Mouse (Mus musculus): ENCODE measurements around the gene Tnfsf13. TPM values are rescaled to one million over a fixed set of nuclear protein-coding genes. Genes with fewer than 3 reads are reported as not detected.

The Tnfsf13 gene
- polyA plus RNA-seq, 1 experiment from 2014 or later = 0.58 TPM

DNA sequence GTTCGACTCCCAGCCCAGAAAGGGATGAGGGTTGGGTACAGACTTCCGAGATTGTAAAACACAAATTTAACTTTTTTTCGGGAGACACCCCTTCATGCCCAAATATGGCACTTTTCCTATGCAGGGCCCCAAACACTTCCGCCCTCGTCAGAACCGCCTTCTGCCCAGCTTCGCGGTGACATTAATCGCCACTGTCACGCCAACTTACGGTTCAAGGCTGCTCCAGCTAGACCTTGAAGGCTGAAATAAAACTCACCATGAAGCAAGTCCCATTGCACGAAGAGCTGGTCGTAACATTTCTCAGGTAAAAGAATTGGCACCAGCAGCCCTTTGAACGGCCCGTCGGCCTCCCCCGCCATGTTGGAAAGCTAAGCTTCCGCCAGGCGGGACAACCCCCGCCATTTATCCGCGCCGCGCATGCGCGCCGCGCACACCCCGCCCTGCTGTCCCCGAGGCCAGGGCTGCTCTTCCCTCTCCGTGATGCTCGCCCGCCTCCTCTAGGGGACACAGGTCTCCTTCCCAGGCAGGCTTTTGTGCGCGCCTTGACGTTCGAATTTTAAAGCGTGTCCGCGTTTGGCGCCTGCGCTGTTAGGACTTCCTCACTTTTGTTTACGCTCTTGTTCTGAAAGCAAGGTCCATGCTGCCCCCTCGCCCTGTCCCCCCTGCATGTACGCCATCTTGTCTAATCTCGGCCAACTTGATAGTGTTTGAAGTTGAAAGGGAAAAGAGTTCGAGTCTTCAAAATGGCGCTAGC lies 23.2 kb downstream of the Tnfsf13 start, which contains the start of gene Mpdu1:
Mpdu1 (minus strand) TSS at position 430 of the 754 bp plus-strand sequence.
- no peaks in the 10 kb centered on the region for H3K27me3 ChIP-seq
- H3K9ac ChIP-seq (replicated peaks) = peak within 1 kb of the TSS; percentile 64
- WGBS = under 1% methylated on average over 48 of the region's 48 CpGs
- H3K4me1 ChIP-seq (replicated peaks) = peaks cover 17% of the 10 kb centered on the region
- peak within 1 kb of the TSS; percentile 97 for H3K27ac ChIP-seq
- peak within 1 kb of the TSS; percentile 58 for H3K4me2 ChIP-seq
- H3K4me3 ChIP-seq (replicated peaks) = peak within 1 kb of the TSS; percentile 52
- peaks cover 57% of the 10 kb centered on the region for H3K36me3 ChIP-seq
- no peaks in the 10 kb centered on the region for H3K9me3 ChIP-seq
- peak; percentile 93 for ATAC-seq (ENCODE audit: insufficient number of reproducible peaks, insufficient read depth, low FRiP score, low TSS enrichment, low read depth)

DNA sequence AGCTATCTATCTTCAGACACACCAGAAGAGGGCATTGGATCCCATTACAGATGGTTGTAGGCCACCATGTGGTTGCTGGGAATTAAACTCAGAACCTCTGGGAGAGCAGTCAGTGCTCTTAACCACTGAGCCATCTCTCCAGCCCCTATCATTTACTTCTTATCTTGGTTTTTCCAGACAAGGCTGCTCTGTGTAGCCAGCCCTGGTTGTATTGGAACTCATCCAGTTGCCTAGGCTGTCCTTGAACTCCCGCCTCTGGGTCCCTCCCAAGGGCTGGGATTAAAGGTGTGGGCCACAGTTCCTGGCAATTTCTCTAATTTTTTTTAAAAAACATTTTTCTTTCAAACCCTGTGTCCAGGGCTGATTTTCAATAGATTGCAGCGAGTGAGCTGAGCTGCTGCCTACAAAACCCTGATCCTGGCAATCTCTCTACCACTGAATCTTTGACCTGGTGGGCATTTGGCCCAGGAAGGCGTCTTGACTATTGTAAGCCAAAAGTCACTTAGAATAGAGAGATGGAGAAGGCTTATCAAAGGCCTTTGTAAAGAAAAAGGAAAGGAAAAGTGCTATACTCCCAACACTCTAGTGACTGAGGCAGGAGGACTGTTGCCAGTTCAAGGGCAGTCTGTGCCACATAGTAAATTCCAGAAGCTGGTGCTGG lies 24.2 kb downstream of the Tnfsf13 start:
- Histone ChIP-seq H3K9me3 (no peaks in the 10 kb centered on the region), H3K4me3 (replicated peaks) (peak overlapping the region; percentile 52), H3K4me2 (peak overlapping the region; percentile 58), H3K36me3 (peaks cover 58% of the 10 kb centered on the region), H3K27ac (peak overlapping the region; percentile 97), H3K27me3 (no peaks in the 10 kb centered on the region), H3K9ac (replicated peaks) (peak overlapping the region; percentile 64), H3K4me1 (replicated peaks) (peaks cover 24% of the 10 kb centered on the region)
- WGBS = 85% methylated on average over 3 of the region's 3 CpGs
- no peak for ATAC-seq (ENCODE audit: insufficient number of reproducible peaks, insufficient read depth, low FRiP score, low TSS enrichment, low read depth)

DNA sequence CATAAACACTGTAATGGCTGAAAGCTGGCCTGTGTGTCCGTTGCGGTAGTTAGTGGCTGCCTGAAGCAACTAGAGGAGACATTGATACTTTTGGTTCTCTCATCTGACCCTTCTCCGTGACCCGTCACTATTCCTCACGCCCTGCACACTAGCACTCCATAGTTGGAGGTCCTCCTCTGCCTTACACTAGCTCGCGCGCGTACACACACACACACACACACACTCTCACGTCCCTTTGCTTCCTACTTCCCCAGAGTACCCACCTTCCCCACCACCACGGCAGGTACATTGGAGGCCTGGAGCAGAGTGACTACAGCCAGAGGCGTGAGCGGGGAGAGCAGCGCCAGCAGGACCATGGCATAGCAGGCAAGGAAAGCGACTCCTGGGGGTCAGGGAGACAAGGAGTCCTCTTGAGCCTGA lies 28.1 kb downstream of the Tnfsf13 start:
- Histone ChIP-seq H3K36me3 (peaks cover 56% of the 10 kb centered on the region), H3K4me2 (no peak overlapping the region), H3K4me1 (replicated peaks) (peaks cover 37% of the 10 kb centered on the region), H3K9me3 (no peaks in the 10 kb centered on the region), H3K27ac (no peak overlapping the region), H3K4me3 (replicated peaks) (no peak overlapping the region), H3K9ac (replicated peaks) (no peak overlapping the region), H3K27me3 (no peaks in the 10 kb centered on the region)
- ATAC-seq (ENCODE audit: insufficient number of reproducible peaks, insufficient read depth, low FRiP score, low TSS enrichment, low read depth) = no peak
- WGBS = 84% methylated on average over 15 of the region's 15 CpGs

DNA sequence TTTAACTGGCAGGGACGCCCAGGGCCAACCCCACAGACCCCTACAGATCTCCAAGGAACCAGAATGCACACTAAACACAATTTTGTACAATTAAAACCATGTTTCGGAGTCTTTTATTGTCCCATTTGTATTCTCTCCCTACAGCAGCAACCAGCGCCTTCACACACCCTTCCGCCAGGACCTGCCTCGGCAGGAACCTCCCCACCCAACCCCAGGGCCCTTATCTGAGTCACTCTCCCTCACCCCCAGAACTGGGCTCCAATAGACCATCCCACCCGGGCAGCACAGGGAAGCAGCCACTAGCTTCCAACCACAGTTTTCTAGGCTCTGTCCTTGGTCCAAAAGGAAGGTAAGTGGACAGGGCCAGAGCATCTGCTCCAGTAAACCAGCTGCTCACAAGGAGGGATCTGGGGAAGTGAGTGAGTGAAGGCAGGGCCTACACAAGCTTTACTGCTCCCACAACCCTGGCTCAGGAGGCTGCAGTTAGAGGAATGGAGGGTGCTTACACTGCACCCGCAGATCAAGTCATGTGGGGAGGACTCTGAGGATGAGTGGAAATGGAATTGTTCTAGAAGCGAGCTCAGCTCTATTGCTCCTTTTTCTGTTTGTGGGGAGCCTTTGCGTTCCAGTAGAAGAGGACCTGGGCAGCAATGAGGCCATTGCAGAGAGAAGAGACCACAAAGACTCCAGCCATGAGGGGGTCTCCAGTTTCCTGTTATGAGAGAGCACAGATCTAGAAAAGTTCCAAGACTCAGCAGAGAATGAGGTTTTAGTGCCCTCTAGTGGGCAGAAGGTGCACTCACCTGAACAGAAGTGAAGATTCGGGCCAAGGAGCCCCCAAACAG lies 28.7 kb downstream of the Tnfsf13 start:
- no peak overlapping the region for H3K4me3 ChIP-seq (replicated peaks)
- H3K4me1 ChIP-seq (replicated peaks) = peaks cover 37% of the 10 kb centered on the region
- peak overlapping the region; percentile 35; the same call in 1 of the 2 replicates for H3K27ac ChIP-seq
- 0 out of 2 replicates have a peak overlapping the region, but pooled peaks have one; percentile 23 for H3K9ac ChIP-seq (replicated peaks)
- 77% methylated on average over 10 of the region's 10 CpGs for WGBS
- ATAC-seq (ENCODE audit: insufficient number of reproducible peaks, insufficient read depth, low FRiP score, low TSS enrichment, low read depth) = no peak
- no peak overlapping the region for H3K4me2 ChIP-seq
- no peaks in the 10 kb centered on the region for H3K27me3 ChIP-seq
- peaks cover 62% of the 10 kb centered on the region for H3K36me3 ChIP-seq
- H3K9me3 ChIP-seq = no peaks in the 10 kb centered on the region

DNA sequence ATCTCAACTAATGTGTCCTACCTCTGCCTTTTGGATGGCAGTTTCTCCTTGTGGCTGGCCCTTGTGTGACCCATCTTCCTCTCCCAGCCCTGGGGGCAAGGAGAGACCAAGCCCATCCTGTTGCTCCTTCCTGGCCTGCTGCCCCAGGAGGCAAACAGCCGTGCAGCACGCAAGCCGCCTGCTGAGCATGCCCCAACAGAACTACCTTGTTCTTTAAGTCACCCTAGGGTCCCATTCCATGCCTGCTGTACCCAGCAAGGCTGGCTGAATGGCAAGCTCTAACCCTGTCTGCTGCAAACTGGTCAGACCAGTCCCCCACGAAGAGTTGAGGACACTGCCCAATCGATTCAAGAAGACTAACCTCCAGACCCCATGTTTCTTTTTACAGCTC lies 29.5 kb downstream of the Tnfsf13 start:
- Histone ChIP-seq H3K27me3 (no peaks in the 10 kb centered on the region), H3K36me3 (peaks cover 70% of the 10 kb centered on the region), H3K4me3 (replicated peaks) (no peak overlapping the region), H3K27ac (no peak overlapping the region), H3K9me3 (no peaks in the 10 kb centered on the region), H3K4me1 (replicated peaks) (peaks cover 30% of the 10 kb centered on the region), H3K9ac (replicated peaks) (no peak overlapping the region), H3K4me2 (no peak overlapping the region)
- no peak for ATAC-seq (ENCODE audit: insufficient number of reproducible peaks, insufficient read depth, low FRiP score, low TSS enrichment, low read depth)
- WGBS = 77% methylated on average over 5 of the region's 5 CpGs

DNA sequence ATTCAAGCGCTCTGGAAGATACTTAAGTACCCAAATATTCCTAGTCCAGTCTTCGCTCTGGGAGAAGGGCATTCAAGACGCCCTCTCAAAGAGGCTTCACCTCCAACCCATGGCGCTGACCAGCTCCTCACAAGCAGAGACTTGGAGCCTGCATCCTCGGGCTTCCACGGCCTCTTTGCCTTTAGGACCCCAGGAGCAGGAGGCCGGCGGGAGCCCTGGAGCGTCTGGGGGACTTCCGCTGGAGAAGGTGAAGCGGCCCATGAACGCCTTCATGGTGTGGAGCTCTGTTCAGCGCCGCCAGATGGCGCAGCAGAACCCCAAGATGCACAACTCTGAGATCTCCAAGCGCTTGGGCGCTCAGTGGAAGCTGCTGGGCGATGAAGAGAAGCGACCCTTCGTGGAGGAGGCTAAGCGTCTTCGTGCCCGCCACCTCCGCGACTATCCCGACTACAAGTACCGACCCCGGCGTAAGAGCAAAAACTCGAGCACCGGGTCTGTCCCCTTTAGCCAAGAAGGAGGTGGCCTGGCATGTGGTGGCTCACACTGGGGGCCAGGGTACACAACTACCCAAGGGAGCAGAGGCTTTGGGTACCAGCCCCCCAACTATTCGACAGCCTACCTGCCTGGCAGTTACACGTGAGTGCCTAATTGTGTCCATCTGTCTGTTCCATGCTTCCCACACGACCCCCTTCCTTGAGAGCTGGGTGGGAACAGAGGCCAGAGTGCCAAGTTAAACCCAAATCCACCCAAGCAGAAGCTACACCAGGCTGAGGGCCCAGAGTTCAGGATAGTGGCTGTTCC lies 30.1 kb downstream of the Tnfsf13 start, which contains the start of gene Sox15:
Sox15 (plus strand) TSS at position 51 of the 801 bp plus-strand sequence.
- Histone ChIP-seq H3K36me3 (peaks cover 76% of the 10 kb centered on the region), H3K27ac (peak within 1 kb of the TSS; percentile 73), H3K4me3 (replicated peaks) (no peak within 1 kb of the TSS), H3K9ac (replicated peaks) (no peak within 1 kb of the TSS), H3K4me1 (replicated peaks) (peaks cover 28% of the 10 kb centered on the region), H3K27me3 (no peaks in the 10 kb centered on the region), H3K4me2 (peak within 1 kb of the TSS; percentile 20), H3K9me3 (no peaks in the 10 kb centered on the region)
- 20% methylated on average over 34 of the region's 34 CpGs for WGBS
- ATAC-seq (ENCODE audit: insufficient number of reproducible peaks, insufficient read depth, low FRiP score, low TSS enrichment, low read depth) = peak; percentile 57; the same call in 1 of the 2 replicates

DNA sequence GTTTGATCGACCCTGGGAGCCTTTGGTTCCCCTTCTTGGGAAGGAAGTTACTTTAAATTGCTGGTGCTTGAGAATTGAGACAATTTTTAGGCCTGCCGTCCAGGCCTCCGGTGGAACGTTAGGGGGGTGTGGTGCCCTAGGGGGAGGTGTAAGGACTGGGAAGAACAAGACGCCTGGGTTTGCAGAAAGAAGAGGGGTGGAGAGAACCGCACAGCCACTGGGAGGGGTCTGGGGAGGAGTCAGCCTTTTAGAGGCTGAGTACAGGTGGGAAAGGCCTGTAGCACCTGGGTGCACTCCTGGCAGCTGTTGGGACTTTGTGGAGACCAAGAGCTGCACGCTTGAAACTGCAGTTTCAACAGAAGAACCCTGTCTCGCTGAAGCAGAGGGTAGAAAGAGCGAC lies 30.8 kb downstream of the Tnfsf13 start:
- H3K27me3 ChIP-seq = no peaks in the 10 kb centered on the region
- no peak overlapping the region for H3K9ac ChIP-seq (replicated peaks)
- ATAC-seq (ENCODE audit: insufficient number of reproducible peaks, insufficient read depth, low FRiP score, low TSS enrichment, low read depth) = no peak
- no peaks in the 10 kb centered on the region for H3K9me3 ChIP-seq
- 32% methylated on average over 9 of the region's 9 CpGs for WGBS
- H3K4me3 ChIP-seq (replicated peaks) = no peak overlapping the region
- H3K4me2 ChIP-seq = no peak overlapping the region
- peak overlapping the region; percentile 73 for H3K27ac ChIP-seq
- H3K4me1 ChIP-seq (replicated peaks) = peaks cover 28% of the 10 kb centered on the region
- peaks cover 83% of the 10 kb centered on the region for H3K36me3 ChIP-seq

DNA sequence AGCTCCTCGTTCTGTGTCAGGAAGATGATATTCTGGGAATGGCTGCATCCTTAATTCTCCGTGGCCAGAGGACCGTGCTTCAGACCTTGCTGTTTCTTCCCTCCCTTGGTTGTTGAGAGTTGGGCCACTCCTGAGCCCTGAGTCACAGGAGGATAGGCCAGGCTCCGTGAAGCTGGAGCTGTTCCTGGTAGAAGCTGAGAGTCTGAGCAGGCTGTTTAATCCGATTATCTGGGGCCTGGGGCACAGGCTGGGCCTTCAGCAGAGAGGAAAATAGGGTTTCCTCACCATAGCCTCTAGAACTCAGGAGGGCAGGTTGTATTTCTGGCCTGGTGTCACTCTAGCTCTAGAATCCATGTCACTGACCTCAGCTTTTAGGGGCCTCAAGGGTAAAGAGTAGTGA lies 32.2 kb downstream of the Tnfsf13 start:
- 71% methylated on average over 5 of the region's 5 CpGs for WGBS
- Histone ChIP-seq H3K36me3 (peaks cover 85% of the 10 kb centered on the region), H3K4me3 (replicated peaks) (no peak overlapping the region), H3K9me3 (no peaks in the 10 kb centered on the region), H3K27me3 (no peaks in the 10 kb centered on the region), H3K4me2 (no peak overlapping the region), H3K27ac (peak overlapping the region; percentile 45; the same call in 1 of the 2 replicates), H3K9ac (replicated peaks) (no peak overlapping the region), H3K4me1 (replicated peaks) (peaks cover 28% of the 10 kb centered on the region)
- no peak for ATAC-seq (ENCODE audit: insufficient number of reproducible peaks, insufficient read depth, low FRiP score, low TSS enrichment, low read depth)

DNA sequence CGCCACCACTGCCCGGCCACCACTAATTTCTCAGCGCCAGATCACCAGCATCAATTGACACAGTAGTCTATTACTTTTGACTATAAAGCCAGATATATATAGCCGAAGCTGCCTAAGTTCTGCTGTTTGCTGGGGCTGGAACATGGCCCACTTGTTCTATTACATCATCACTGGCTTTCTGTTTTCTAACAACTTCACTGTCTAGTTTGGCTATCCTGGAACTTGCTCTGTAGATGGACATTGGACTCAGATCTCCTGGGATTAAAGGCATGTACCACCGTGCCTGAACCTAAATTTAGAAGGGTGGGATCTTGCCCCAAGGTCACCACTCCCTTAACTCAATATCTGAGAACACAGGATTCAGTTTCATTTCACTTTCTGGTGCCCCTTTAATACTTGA lies 39.7 kb downstream of the Tnfsf13 start:
- Histone ChIP-seq H3K4me2 (no peak overlapping the region), H3K27ac (no peak overlapping the region), H3K36me3 (peaks cover 99% of the 10 kb centered on the region), H3K4me3 (replicated peaks) (no peak overlapping the region), H3K4me1 (replicated peaks) (no peaks in the 10 kb centered on the region), H3K9me3 (no peaks in the 10 kb centered on the region), H3K9ac (replicated peaks) (no peak overlapping the region), H3K27me3 (no peaks in the 10 kb centered on the region)
- 93% methylated on average over 5 of the region's 5 CpGs for WGBS
- no peak for ATAC-seq (ENCODE audit: insufficient number of reproducible peaks, insufficient read depth, low FRiP score, low TSS enrichment, low read depth)

DNA sequence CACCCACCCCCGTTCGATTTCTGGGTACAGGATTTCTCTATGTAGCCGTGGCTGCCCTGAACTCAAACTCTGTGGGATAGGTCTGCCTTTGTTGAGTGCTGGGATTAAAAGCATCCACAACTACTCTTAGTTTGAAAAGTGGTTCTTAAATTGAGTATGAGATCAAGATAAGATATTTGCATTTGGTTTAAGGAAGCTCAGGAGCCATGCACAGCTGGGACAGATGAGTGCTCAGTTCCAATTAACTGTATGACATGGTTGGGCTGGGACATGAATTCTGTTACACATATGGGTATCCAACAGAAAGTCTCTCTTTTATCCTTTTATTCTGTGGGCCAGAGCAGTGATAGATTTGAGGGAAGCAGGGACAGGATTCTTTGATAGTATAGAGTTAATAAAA lies 50.1 kb downstream of the Tnfsf13 start:
- H3K27ac ChIP-seq = no peak overlapping the region
- ATAC-seq (ENCODE audit: insufficient number of reproducible peaks, insufficient read depth, low FRiP score, low TSS enrichment, low read depth) = no peak
- H3K36me3 ChIP-seq = peaks cover 41% of the 10 kb centered on the region
- peaks cover 22% of the 10 kb centered on the region for H3K4me1 ChIP-seq (replicated peaks)
- no peaks in the 10 kb centered on the region for H3K9me3 ChIP-seq
- no peak overlapping the region for H3K9ac ChIP-seq (replicated peaks)
- H3K4me3 ChIP-seq (replicated peaks) = no peak overlapping the region
- 87% methylated on average over 3 of the region's 3 CpGs for WGBS
- peak overlapping the region; percentile 83 for H3K4me2 ChIP-seq
- H3K27me3 ChIP-seq = no peaks in the 10 kb centered on the region

All from limb, embryonic 12.5 days (tissue).